Mouse (Mus musculus): ENCODE measurements around the gene Stra8. TPM values are rescaled to one million over a fixed set of nuclear protein-coding genes. Genes with fewer than 3 reads are reported as not detected.

The Stra8 gene
- polyA plus RNA-seq, 1 experiment from 2014 or later, result not detected

Other genes with a start within 250 kb of the Stra8 start
- 15.2 and 16.9 TPM in 2 replicates for gene Agbl3, start 139.7 kb upstream of the Stra8 start, polyA plus RNA-seq (2015; fragmentation: Nextera tagmentation; extraction: Ambion mirVana)
- gene Tmem140, start 57.0 kb upstream of the Stra8 start, polyA plus RNA-seq (2015; fragmentation: Nextera tagmentation; extraction: Ambion mirVana), result 1.1 and 1.2 TPM in 2 replicates
- 9.1 and 9.3 TPM in 2 replicates for gene Cyren, start 42.1 kb upstream of the Stra8 start, polyA plus RNA-seq (2015; fragmentation: Nextera tagmentation; extraction: Ambion mirVana)
- 15.5 and 15.6 TPM in 2 replicates for gene Wdr91, start 9.3 kb upstream of the Stra8 start, polyA plus RNA-seq (2015; fragmentation: Nextera tagmentation; extraction: Ambion mirVana)
- 0.85 and 0.92 TPM in 2 replicates for gene Slc23a4, start 68.2 kb downstream of the Stra8 start, polyA plus RNA-seq (2015; fragmentation: Nextera tagmentation; extraction: Ambion mirVana)
- 35.7 and 36.3 TPM in 2 replicates for gene Cnot4, start 213.6 kb downstream of the Stra8 start, polyA plus RNA-seq (2015; fragmentation: Nextera tagmentation; extraction: Ambion mirVana)

All from midbrain, embryonic 16.5 days (tissue).